Mouse (Mus musculus): Measurements from ENCODE around the gene Map2k6.

DNA sequence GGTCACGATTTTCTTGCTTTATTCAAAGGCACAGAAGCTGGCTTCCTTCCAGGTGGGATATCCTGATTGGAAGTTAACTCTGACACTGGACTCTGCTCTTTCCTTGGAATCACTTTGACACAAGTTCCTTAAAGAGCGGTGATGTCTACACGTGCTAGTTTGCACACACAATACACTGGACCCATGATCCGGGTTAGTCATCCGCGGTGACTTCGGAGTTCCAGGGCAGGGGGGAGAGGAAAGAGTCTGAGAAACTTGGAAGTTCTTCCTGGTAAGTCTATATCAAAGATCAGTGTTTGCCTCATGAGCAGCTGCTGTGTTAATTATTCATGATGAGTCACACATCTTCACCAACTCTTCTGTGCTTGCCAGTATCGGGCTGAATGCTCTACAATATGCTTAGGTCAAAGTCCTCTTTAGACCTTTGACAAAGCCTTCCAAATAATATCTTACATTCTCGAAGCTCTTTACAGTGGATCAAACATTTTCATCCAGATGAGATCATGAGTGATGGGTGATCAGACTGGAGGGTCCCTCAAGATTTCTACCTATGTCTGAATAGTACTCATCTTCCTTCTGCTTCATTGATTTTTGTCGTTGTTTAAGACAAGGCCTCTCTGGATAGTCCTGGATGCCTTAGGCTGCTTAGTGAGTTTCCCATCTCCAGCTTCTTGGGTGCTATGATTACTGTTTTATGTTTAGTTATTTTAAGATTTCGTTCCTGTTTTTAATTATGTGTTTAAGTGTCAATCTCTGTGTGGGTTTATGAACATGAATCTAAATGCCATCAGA is 145.7 kb downstream of the Map2k6 start:
- TF ChIP-seq CTCF (IDR thresholded peaks at IDR 0.05; ENCODE audit: borderline replicate concordance, insufficient read depth, low read depth, low read length): no peak
- no peak for TF ChIP-seq POLR2A (IDR thresholded peaks at IDR 0.05; ENCODE audit: borderline replicate concordance, insufficient read depth, low read length)

Measured in cerebellum, adult 2 months (tissue).